Mouse (Mus musculus) kidney, embryonic 16.5 days (tissue): Measurements from ENCODE around the gene Cacna1a. TPM values are rescaled to one million over a fixed set of nuclear protein-coding genes. Genes with fewer than 3 reads are reported as not detected.
A peak's percentile ranks its signal among the peaks of the same experiment; 100 is the strongest.
"Not testable (repeated sequence)": the region's sequence is repeated elsewhere in the genome, so short reads cannot be mapped to it uniquely, and the experiment has no call there.

Experiments used
- ATAC-seq: fragments of 200-750 bp; cut with Nextera tagmentation; 2 replicates; pipeline ENCODE4 v1.8.0; 2017; ENCODE audit warnings: moderate TSS enrichment; ENCODE audit not compliant: low FRiP score, low TSS enrichment
- H3K27ac ChIP-seq: fragments of 300-500 bp; sonication (generic); 2 replicates; pipeline ENCODE4 v1.5.1; 2014; ENCODE audit warnings: low read length
- H3K27me3 ChIP-seq: fragments of 300-500 bp; sonication (generic); 2 replicates; pipeline ENCODE4 v1.6.1; 2014; ENCODE audit warnings: low read length, control low read depth, mixed read lengths; ENCODE audit not compliant: insufficient read depth
- H3K36me3 ChIP-seq: fragments of 300-500 bp; sonication (generic); 2 replicates; pipeline ENCODE4 v1.6.1; 2014; ENCODE audit warnings: low read length, control low read depth, mixed read lengths; ENCODE audit not compliant: insufficient read depth
- H3K4me1 ChIP-seq: fragments of 300-500 bp; sonication (generic); 2 replicates; pipeline ENCODE4 v1.6.1; 2014; ENCODE audit warnings: low read length, control low read depth, mixed read lengths; ENCODE audit not compliant: insufficient read depth
- H3K4me2 ChIP-seq: fragments of 300-500 bp; sonication (generic); replicated peaks from 2 replicates; pipeline ENCODE4 v1.6.1; 2014; ENCODE audit warnings: low read depth, low read length
- H3K4me3 ChIP-seq: fragments of 300-500 bp; sonication (generic); 2 replicates; pipeline ENCODE4 v1.5.1; 2014; ENCODE audit warnings: mild to moderate bottlenecking, low read length
- H3K9ac ChIP-seq: fragments of 300-500 bp; sonication (generic); replicated peaks from 2 replicates; pipeline ENCODE4 v1.6.1; 2014; ENCODE audit warnings: low read length
- H3K9me3 ChIP-seq: fragments of 300-500 bp; sonication (generic); 2 replicates; pipeline ENCODE4 v1.6.1; 2016; ENCODE audit warnings: low read length, control low read depth
- WGBS: fragments of 180-500 bp; shearing (Covaris S2); extraction: QIAGEN DNeasy Blood & Tissue Kit; methylation state at CpG from one replicate; pipeline ENCODE4 v1.1.7; 2014; 5-methylcytosine and 5-hydroxymethylcytosine counted together
- polyA plus RNA-seq: library from polyadenylated mRNA; unstranded; fragments of >200 nt; fragmentation: Nextera tagmentation; extraction: Ambion mirVana; gene quantifications from 2 replicates; pipeline ENCODE4 v1.2.1, GENCODE M21; 2015

The Cacna1a gene
- polyA plus RNA-seq, 1 experiment from 2014 or later, result 2.0 TPM

DNA sequence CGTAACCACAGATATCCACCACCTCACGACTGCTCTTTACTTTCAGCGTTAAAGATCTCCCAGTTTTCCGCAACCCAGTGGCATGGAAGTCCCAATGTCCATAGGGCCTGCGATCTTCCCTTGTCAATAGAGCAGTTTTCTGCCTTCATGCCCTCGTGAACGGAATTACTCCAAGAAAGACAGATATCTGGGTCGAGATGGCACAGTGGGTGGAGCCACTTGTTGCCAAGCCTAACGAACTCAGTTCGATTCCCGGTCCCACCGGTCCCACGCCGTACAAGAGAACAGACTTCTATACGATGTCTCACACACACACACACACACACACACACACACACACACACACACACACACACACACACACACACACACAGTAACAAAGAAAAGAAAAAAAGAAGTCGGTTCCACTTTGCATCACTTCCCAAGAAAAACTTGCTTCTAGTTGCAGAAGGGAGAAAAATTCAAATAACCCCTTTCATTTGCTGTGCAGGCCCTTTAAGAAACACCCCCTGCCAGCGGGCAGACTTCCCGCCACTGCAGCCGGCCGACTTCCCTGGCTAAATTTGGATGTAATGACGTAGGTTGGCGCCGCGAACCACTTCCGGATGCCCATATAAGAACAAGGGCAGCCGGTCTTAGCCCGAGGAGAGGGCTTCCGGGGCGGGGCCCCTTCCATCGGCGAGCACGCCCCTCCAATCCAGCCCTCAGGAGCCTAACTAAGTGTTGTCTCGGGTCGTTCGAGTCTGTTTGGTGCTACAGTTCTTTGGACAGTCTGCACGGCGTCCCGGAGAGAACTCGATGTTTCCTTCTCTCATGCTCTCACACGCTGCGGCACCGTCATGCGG is 275.5 kb downstream of the Cacna1a start:
- no peaks in the 10 kb centered on the region for H3K27me3 ChIP-seq
- H3K4me2 ChIP-seq, result peak overlapping the region; percentile 72
- H3K36me3 ChIP-seq, result 0 out of 2 replicates have a peak, but pooled peaks cover 5% of the 10 kb centered on the region
- peak overlapping the region; percentile 97 for H3K27ac ChIP-seq
- H3K4me1 ChIP-seq, result peaks cover 26% of the 10 kb centered on the region
- peak; percentile 85 for ATAC-seq
- 3% methylated on average over 43 of the region's 43 CpGs for WGBS
- no peaks in the 10 kb centered on the region for H3K9me3 ChIP-seq
- peak overlapping the region; percentile 80 for H3K4me3 ChIP-seq
- peak overlapping the region; percentile 82 for H3K9ac ChIP-seq

- H3K4me3 ChIP-seq, result peak overlapping the region; percentile 80
- peak overlapping the region; percentile 97 for H3K27ac ChIP-seq
- H3K27me3 ChIP-seq, result no peaks in the 10 kb centered on the region
- H3K9me3 ChIP-seq, result no peaks in the 10 kb centered on the region
- H3K9ac ChIP-seq, result peak overlapping the region; percentile 82
- ATAC-seq, result peak; percentile 16; the same call in 1 of the 2 replicates
- WGBS, result under 1% methylated on average over 29 of the region's 29 CpGs
- peaks cover 19% of the 10 kb centered on the region for H3K4me1 ChIP-seq
- 0 out of 2 replicates have a peak, but pooled peaks cover 5% of the 10 kb centered on the region for H3K36me3 ChIP-seq
- H3K4me2 ChIP-seq, result peak overlapping the region; percentile 72
Measured at GRCm38 (mm10) chr8:84664566-84665384, 276.5 kb downstream of the Cacna1a start.

DNA sequence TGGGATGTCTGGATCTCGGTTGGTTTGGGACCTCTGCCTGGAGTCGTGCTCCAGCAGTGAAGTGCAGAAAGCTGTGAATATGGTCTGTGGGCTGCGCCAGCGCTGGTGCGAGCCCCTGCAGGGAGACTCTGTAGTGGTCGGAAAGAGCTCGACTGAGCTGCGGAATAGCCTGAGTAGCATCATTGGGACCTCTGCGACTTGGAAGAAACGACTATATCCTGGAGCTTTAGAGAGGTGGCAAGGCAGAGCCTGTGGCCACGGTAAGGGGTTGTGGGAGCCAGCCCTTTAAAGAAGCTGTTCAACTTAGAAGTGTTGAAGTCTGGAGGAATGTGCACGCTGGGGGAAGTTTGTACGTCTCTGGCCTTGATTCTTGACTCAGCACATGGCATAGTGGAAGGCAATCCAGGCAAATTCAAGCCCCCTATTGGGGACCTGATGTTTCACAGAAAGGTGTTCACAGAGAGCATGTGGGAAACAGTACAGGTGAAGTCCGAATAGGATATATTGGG is 277.2 kb downstream of the Cacna1a start:
- peak overlapping the region; percentile 80 for H3K4me3 ChIP-seq
- peaks cover 16% of the 10 kb centered on the region for H3K4me1 ChIP-seq
- no peaks in the 10 kb centered on the region for H3K27me3 ChIP-seq
- no peaks in the 10 kb centered on the region for H3K9me3 ChIP-seq
- H3K4me2 ChIP-seq, result peak overlapping the region; percentile 72
- 0 out of 2 replicates have a peak, but pooled peaks cover 5% of the 10 kb centered on the region for H3K36me3 ChIP-seq
- peak overlapping the region; percentile 97 for H3K27ac ChIP-seq
- H3K9ac ChIP-seq, result peak overlapping the region; percentile 82
- WGBS, result 2% methylated on average over 14 of the region's 14 CpGs
- no peak for ATAC-seq

- no peak overlapping the region for H3K27ac ChIP-seq
- no peak overlapping the region for H3K9ac ChIP-seq
- ATAC-seq, result no peak
- no peak overlapping the region for H3K4me3 ChIP-seq
- H3K4me2 ChIP-seq, result no peak overlapping the region
- no peaks in the 10 kb centered on the region for H3K9me3 ChIP-seq
- 70% methylated on average over 1 of the region's 1 CpGs for WGBS
- H3K4me1 ChIP-seq, result peaks cover 23% of the 10 kb centered on the region
- peaks cover 10% of the 10 kb centered on the region; the same call in 1 of the 2 replicates for H3K36me3 ChIP-seq
- no peaks in the 10 kb centered on the region for H3K27me3 ChIP-seq
Measured at GRCm38 (mm10) chr8:84668081-84668480, 279.8 kb downstream of the Cacna1a start.

GRCm38 (mm10) chr8:84668731-84669485 is 280.7 kb downstream of the Cacna1a start:
- peaks cover 20% of the 10 kb centered on the region; the same call in 1 of the 2 replicates for H3K4me1 ChIP-seq
- ATAC-seq, result no peak
- H3K9ac ChIP-seq, result no peak overlapping the region
- no peak overlapping the region for H3K4me3 ChIP-seq
- H3K36me3 ChIP-seq, result peaks cover 17% of the 10 kb centered on the region; the same call in 1 of the 2 replicates
- 67% methylated on average over 6 of the region's 6 CpGs for WGBS
- no peak overlapping the region for H3K27ac ChIP-seq
- no peak overlapping the region for H3K4me2 ChIP-seq
- H3K27me3 ChIP-seq, result no peaks in the 10 kb centered on the region
- H3K9me3 ChIP-seq, result no peaks in the 10 kb centered on the region

- H3K36me3 ChIP-seq, result peaks cover 31% of the 10 kb centered on the region
- not testable (repeated sequence) for H3K9me3 ChIP-seq, H3K4me2 ChIP-seq, H3K27me3 ChIP-seq, H3K4me3 ChIP-seq, H3K9ac ChIP-seq
- peak; percentile 58 for ATAC-seq
- peaks cover 20% of the 10 kb centered on the region; the same call in 1 of the 2 replicates for H3K4me1 ChIP-seq
- 59% methylated on average over 5 of the region's 5 CpGs for WGBS
- peak overlapping the region; percentile 66 for H3K27ac ChIP-seq
Measured at GRCm38 (mm10) chr8:84670295-84671006, 282.2 kb downstream of the Cacna1a start.

- H3K9ac ChIP-seq, result no peak overlapping the region
- H3K36me3 ChIP-seq, result peaks cover 41% of the 10 kb centered on the region
- H3K4me3 ChIP-seq, result no peak overlapping the region
- no peaks in the 10 kb centered on the region for H3K9me3 ChIP-seq
- H3K4me2 ChIP-seq, result no peak overlapping the region
- H3K27me3 ChIP-seq, result no peaks in the 10 kb centered on the region
- no peaks in the 10 kb centered on the region for H3K4me1 ChIP-seq
- H3K27ac ChIP-seq, result no peak overlapping the region
- ATAC-seq, result no peak
- WGBS, result 90% methylated on average over 5 of the region's 5 CpGs
Measured at GRCm38 (mm10) chr8:84677305-84677704, 289.1 kb downstream of the Cacna1a start.

GRCm38 (mm10) chr8:84681476-84681875 is 293.2 kb downstream of the Cacna1a start:
- Histone ChIP-seq H3K36me3 (0 out of 2 replicates have a peak, but pooled peaks cover 5% of the 10 kb centered on the region), H3K27me3 (no peaks in the 10 kb centered on the region), H3K9me3 (no peaks in the 10 kb centered on the region), H3K4me3 (no peak overlapping the region), H3K9ac (no peak overlapping the region), H3K27ac (no peak overlapping the region), H3K4me2 (no peak overlapping the region), H3K4me1 (peaks cover 17% of the 10 kb centered on the region)
- ATAC-seq, result no peak
- 74% methylated on average over 2 of the region's 2 CpGs for WGBS
